Mouse (Mus musculus): ENCODE data around the gene Pde1a.

Pde1a gene

DNA sequence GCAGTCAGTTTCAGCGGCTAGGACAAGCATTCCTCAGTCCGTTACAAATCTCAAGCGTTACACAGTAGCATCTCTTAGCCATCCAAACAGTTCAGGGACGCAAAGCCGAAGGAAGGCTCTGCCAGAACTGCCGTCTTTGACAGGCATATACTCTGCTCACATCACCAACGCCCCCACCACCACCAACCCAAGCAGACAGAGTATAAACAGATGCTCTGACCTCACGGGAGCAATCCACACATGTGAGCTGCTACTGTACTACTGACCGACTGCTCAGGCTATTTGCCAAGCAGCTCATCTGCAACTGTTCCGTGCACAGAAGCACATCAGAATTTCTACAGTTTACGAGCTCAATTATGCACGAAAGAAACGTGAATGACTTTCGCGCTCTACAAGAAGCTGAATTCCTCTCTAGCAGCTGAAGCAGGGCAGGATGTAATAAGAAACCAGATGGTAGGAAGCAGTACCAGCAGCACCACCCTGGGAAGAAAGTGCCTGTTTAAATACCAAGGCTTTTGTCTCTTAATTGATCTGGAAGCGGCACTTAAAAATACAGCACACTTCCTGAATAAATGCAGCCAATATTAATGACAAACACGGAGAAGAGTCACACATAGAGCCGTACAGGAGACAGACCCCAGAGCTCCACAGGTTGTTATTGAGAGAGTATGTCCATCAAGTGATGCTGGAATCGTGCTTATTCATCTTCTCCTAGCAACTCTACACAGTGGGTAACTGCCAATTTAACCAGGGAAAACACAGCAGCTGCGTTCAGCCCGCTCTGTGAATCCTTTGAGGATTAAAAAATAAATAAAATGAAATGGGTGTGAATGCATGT, at the start of gene Pde1a:
Pde1a (minus strand) TSS at position 598 of the 838 bp plus-strand sequence.
- no peak for DNase-seq

DNA sequence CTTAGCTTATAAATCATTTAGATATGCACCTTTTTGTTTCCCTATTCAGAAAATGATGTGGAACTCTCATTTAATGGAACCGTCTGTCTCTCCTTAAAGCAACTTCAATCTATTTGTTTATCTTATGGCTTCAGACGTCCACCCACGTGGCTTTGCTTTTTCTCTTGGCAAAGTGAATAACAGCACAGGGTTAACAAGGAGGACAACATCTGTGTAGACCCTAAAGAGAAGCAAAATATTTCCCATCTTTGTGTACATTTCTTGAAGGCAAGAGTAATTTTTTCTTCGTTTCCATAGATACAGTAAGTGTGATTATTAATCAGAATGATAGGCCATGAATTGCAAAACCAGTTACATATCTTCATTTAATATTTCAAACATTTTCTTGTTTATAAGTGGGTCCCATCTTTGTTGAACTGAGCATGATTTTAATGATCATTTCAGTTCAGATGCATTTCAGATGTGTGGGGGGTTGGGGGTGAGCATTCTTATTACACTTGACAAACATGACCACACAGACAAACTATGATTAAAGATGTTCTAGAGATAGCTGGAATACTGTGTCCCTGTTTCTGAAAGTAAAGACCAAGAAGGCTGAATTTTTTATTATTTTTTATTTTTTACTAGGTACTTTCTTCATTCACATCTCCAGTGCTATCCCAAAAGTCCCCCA, 49.5 kb upstream of the Pde1a start:
- no peak for DNase-seq

DNA sequence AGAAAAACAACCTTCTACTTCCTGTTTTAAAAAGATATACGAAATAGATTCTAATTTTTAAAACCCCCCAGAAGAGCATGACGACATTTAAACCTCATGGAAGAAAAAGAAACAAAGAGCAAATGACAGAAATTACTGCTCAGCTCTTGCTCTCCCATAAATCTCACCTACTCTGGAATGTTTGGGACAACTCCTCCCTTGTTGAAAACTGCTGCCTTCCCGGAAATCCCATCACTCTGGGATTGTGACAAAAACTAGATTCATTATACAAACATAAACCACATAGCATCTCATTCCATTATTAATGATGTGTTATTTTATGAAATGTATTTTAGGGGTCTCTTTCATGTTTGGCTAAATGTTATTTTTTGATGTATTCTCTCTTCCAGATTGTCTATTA, 48.9 kb upstream of the Pde1a start:
- no peak for DNase-seq

GRCm38 (mm10) chr2:80168103-80168502, 38.8 kb upstream of the Pde1a start:
- no peak for DNase-seq

GRCm38 (mm10) chr2:80158784-80159183, 29.5 kb upstream of the Pde1a start:
- no peak for DNase-seq

- DNase-seq: no peak
These were observed 28.9 kb upstream of the Pde1a start for GRCm38 (mm10) chr2:80158196-80158595.

DNA sequence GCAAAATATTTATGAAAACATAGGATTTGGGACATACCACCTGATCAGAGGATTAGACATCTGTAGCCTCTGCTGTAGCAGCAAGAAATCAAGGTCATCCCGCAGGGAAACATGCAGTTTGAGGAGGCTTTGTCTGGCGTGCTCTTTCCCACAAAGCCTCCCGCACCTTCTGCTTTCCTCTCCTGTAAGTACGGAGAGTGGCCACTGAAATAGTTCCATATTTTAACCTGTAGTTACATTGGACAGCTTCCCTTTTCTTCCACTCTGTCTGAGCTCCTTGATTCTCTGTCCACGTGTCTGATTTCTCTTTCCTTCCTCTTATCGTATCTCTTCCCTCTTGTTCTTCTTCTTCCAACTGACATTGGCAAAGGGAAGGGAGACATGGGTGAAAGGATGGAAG, 20.8 kb upstream of the Pde1a start:
- DNase-seq: no peak

DNA sequence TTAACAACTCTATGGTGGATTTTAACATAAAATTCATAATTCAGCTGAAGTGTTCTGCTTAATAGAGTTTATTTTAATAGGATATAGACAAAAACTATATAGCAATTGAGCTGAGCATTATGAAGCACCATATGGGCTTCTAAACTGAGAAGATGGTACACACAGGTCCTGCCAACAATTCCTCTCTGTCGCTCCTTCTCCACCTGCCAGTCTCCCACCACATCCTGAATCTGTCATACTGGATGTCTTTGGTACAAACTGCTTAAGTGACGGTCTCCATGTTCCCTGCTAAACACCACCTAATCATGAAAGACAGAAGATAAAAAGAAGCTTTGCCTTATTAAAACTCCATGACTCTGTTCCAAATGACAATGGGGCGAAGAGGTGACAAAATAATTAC, 20.1 kb upstream of the Pde1a start:
- no peak for DNase-seq

DNA sequence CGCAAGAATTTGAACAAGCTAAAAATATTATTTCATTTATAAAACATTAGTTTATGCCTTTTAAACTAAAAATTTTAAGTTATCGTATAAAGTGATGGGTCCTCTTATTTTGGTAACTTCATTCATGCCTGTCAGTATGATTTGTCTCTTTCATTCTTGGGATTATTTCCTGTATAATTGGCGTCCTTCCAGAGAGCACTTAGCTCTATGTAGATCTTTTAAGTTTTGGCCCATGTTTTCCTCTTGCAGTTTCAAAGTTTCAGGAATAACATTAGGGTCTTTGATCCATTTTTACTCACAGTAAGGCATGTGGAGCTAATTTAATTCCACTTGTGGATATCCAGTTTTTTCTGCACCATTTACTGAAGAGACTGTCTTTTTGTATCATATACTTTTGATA, 5.8 kb upstream of the Pde1a start:
- no peak for DNase-seq

DNA sequence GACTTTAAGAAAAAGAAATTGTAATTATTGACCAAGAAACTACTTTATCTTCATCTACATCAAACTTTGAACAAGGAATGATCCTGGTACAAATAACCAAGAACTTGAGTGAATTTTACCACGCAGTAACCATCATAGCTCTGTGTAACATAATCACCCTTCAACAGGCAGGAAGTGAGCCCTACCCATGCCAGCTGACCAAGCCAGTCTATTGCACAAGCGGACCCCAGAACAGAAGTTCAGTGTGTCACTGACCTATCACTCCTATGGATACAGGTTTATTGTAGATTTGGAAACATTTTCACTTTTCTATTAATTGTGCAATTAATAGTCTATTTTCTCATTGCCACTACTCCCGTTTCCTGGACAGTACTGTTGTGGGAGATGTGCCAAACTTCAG, 3.4 kb upstream of the Pde1a start:
- no peak for DNase-seq

- no peak for DNase-seq
These were observed 2.6 kb downstream of the Pde1a start for GRCm38 (mm10) chr2:80126663-80127062.

- no peak for DNase-seq
These were observed 42.4 kb downstream of the Pde1a start for GRCm38 (mm10) chr2:80086891-80087290.

- DNase-seq: no peak
These were observed 49.0 kb downstream of the Pde1a start for GRCm38 (mm10) chr2:80080090-80080821.

DNA sequence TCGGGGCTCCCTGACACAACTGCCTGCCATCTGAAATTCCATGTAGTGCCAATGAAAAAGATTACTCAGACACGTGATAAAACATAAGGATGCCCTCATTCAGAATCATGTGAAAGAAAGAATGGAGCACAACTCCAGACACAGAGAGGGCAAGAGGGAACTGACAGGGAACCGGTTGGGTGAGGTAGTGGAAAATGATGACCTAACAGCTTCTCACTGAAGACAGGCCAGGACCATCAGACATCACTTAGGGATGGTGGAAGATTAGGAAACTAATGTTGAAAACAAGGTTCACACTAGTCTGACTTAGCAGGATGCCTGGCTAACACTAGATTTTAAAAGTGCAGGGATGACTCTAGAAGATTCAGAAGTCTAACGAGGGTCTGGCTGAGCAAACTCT, 49.6 kb downstream of the Pde1a start:
- DNase-seq: no peak

DNA sequence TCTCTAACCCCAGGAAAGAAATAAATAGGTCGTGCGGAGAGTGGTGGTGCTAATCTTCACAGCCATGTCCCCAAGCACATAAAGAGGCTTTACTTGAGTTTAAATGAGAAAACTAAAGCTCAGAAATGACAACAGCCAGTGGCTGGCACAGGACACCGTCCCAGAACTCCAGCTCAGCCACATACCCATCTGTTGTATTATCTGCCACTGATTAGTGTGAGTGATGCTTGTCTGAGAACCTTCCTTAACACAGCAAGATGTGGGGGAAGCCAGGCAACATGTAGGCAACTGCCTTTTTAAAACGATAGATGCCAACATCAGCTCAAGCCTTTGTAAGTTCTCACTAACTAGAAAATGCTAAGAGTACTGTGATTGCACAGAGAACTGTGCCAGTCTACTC, 52.9 kb downstream of the Pde1a start:
- no peak for DNase-seq

DNA sequence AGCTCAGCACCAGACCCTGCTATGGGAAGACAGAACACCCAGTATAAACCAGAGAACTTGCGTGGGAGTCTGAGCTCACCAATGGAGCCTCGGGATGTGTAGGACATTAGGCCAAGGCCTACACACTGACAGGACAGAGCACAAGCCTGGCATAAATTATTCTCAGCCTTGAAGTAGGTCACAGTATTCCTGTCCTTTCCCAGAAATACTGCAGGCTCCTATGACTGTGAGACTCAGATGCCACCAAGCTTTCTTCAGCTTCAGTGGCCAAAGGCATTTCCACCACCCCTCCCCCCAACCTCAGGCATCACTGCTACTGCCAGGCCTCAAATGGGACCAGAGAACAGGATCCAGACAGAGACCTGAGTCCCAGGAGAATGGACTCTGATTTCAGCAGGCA, 54.7 kb downstream of the Pde1a start:
- no peak for DNase-seq

DNA sequence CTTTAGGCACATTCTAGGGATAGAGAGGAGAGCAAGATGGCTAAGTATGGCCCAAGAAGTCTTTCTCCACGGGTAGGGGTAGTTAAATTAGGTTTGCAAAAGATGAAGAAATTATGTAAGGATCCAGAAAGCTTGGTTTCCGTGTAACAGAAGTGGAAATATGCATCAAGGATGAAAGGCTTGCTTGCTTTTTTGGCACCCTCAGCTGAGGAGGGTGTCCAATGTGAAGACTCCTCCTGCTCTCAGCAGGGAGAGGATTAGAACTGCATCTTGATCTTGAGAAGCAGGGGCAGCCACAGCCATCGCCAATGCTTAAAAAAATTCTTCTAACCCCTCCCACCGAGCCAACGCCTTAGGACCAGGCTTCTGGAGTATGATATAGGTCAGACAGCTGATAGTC, 55.2 kb downstream of the Pde1a start:
- no peak for DNase-seq

- DNase-seq: no peak
These were observed 55.8 kb downstream of the Pde1a start for GRCm38 (mm10) chr2:80073426-80073825.

DNA sequence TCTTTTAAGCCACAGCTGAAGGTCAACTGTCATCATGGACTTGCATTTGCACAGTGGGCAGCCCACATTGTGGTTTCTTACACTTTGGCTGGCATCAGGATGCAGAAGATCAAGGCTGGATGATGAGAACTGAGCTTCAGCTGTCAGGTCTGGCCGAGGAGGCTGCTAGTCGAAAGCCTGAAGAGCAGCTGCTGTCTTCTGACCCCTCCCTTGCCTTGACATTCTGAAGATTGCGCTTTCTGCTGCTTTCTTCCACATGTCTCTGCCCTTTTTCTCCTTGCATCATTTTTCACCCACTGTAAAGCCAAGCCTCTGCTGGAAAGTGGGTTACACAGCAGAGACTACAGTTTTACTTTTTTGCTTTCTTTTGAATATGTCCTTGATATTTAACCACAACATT, 59.5 kb downstream of the Pde1a start:
- DNase-seq: no peak

GRCm38 (mm10) chr2:80066449-80066848, 62.8 kb downstream of the Pde1a start:
- DNase-seq: no peak

GRCm38 (mm10) chr2:80056062-80056461, 73.2 kb downstream of the Pde1a start:
- no peak for DNase-seq

DNA sequence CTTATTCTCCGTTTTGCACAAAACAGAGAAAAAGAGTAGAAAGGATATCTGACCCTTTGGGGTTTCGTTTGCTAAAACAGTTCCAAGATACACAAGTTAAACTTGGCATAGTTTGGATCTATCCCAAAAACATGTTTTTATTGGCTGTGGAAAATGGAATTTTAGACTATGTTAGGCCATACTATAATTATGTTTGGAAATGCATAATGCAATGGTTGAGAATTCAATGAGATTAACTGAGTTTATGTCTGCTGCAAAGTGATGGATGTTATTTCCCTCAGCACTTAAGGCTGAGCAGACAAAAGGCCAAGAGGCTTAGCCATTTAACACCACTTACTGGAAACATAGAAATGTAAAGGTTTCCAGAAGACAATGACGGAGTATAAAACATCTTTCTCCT, 75.2 kb downstream of the Pde1a start:
- no peak for DNase-seq

- no peak for DNase-seq
These were observed 82.3 kb downstream of the Pde1a start for GRCm38 (mm10) chr2:80046751-80047513.
